Mouse (Mus musculus) spleen, postnatal 14 days (tissue): ENCODE measurements around the gene Stt3b.

Experiments
- DNase-seq, 2 experiments: peaks; one replicate each; pipeline ENCODE4 v3.0.0; 2021 to 2022; ENCODE audit warnings: low spot score in 2 of 2

The Stt3b gene

GRCm38 (mm10) chr9:115310346-115311222 is at the start of gene Stt3b:
Stt3b (minus strand) TSS chr9:115310421.
- peak; percentile 100 for DNase-seq

DNA sequence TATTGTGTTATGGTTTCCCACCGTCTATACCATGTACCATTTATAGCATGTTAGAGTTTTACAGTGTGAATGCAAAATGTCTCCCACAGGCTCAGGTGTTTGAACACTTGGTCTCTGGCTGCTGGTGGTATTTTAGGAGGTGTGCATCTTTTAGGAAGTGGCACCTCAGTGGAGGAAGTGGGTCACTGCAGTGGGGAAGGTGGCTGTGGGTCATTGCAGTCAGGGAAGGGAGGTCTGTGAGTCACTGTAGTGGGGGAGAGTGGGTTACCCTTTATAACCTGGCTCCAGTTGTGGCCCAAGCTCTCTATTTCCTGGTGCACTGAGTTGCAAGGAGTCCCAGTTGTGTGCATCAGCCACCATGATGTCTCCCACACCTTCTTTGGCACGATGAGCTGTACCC is 48.2 kb upstream of the Stt3b start:
- DNase-seq, result no peak

GRCm38 (mm10) chr9:115357996-115358395 is 47.8 kb upstream of the Stt3b start:
- no peak for DNase-seq

DNA sequence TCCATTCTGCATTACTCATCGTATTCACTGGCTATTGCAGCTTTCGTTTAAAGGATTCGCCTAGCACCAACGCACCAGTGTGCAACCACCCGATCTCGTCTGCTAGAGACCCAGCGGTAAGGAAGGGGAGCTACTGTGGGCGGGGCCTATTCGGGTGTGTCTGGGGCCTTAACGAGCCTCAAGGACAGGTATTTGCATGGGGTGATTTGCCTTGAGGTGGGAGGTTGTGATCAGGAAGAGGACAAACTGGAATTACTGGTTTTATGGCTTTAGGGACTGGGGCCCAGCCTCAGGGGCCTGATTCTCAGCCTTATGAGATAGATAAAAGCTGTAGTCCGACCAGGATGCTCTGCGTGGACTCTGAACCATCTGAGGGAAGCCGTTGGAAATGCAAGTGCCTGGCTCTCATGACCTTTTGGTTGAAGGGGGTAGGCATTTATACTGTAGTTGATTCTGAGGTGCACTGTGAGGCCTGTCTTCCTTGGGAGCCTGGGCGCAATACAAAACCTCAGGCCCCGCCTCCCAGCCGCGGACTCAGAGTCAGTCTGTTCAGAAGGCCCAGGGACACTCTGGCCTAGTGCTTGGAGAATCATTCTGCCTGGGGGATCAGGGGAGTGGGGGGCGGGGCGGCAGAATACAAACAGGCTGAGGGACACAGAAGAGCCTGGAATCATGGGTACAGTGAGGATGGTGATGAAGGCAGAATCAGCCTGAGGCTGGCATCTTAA is 46.7 kb upstream of the Stt3b start:
- no peak for DNase-seq

DNA sequence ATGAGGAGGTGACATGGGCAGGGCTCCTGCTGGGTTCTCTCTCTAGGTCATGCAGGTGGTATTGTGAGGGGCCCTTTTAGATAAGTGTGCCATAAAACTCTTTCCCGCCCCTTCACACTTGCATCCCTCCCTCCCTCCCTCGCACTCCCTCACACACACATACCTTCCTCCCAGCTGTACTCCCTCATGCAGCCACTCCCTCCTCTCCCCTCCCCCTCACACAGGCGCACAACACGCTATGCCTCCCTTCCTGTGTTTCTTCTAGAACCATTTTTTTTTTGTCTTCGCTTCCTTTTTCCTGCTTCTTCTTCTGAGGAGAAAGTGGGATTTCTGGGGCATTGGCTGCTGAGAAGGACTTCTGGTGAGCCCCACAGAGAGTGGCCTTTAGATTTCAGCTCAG is 45.8 kb upstream of the Stt3b start:
- no peak for DNase-seq

DNA sequence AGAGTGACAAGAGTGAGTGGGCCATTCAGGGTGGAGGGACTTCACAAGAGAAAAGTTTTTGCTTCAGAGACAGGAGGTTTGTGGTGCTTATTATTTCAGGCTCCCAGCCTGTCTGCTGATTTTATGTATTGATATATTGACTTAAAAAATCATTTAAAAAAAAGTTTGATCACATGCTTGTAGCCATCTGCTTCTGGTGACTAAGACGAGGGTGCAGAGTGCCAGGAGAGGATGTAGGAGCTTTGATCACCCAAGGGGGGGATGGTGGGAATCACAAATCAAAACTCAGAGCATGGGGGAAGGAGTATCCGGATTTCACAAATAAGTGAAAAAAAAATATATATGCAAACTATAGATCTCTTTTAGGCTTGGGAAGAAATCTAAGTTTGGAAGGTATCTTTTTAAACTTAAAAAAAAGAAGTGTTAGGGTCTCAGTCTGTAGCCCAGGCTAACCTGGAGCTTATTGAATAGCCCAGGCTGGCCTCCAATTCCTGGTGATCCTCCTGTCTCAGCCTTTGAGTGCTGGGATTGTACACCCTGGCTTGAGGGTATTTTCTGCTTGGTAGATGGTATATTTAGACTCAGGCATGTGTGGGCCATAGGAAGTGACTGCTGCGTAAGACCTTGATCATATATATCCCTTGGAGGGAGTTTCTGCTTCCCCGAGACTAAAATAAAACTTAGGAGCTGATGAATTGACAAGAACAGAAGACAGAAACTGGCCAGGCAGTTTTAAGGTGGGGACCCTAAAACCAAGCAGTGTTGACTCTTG is 39.7 kb upstream of the Stt3b start:
- no peak for DNase-seq

DNA sequence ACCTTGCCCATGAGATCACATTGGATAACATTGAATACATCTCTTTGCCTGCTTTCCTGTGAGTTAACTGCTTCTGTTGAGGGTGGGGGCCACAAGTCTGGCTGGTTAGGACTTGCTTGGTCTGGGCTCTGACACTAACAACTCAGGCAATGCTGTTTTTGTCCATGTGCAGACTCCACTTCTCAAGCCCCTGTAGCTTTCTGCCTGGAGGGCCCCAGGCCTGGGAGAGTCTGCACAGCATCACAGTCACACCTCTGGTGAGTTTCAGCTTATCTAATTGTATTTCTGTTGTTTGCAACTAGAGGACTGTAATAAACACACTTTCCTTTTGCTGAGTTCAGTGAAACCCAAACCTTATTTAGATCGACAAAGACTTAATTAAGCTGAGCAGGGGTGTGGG is 38.9 kb upstream of the Stt3b start:
- DNase-seq, result no peak

DNA sequence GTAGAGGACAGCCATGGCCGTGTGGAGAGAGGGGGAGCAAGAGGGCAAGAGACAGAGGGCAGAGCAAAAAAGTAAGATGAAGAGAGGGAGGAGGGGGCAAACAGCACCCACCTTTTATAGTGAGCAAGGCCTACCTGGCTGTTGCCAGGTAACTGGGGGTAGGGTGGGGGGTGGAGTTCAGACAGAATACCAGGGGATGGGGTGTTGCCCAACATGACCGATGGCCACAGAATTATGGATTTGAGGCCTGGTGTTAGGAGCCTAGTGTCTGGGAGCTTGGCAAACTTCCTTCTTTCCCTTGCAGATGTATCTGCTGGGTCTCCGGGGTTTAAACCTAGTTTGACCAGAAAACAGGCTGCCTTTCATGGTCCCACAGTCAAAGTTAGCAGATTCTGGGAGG is 34.7 kb upstream of the Stt3b start:
- DNase-seq, result no peak

- DNase-seq, result no peak
Measured at GRCm38 (mm10) chr9:115341576-115341975, 31.4 kb upstream of the Stt3b start.

GRCm38 (mm10) chr9:115340212-115340815 is 30.1 kb upstream of the Stt3b start:
- no peak for DNase-seq

- DNase-seq, result no peak
Measured at GRCm38 (mm10) chr9:115338816-115339215, 28.6 kb upstream of the Stt3b start.

GRCm38 (mm10) chr9:115333016-115333415 is 22.8 kb upstream of the Stt3b start:
- no peak for DNase-seq

GRCm38 (mm10) chr9:115332339-115332738 is 22.1 kb upstream of the Stt3b start:
- DNase-seq, result no peak

DNA sequence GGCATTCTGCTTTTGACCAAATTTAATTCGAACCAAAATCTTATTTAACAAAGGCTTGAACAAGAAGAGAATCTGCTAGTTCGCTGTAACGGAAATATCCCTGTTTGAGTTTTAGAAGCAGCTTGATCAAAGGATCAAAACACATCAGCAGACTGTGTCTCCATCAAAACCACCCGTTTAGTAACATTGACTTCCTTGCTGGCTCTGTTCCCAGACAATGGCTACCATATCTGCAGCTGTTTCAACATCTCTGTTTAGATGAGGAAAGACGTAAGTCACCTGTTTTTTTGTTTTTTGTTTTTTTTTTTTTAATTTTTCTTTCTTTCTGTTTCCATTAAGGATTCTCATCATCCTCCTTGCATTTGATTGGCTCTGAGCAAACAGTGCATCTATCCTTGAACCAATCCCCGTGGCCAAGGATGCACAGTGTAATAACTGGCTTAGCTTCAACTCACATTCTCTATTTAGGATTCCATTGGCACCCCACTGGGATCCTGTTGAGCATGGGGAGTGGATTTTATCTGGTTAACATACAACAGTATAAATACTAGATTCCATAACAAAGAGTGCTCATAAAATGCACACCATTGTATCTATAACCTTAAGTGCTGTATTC is 20.7 kb upstream of the Stt3b start:
- DNase-seq, result no peak

GRCm38 (mm10) chr9:115326533-115326890 is 16.3 kb upstream of the Stt3b start:
- no peak for DNase-seq

- no peak for DNase-seq
Measured at GRCm38 (mm10) chr9:115325831-115326532, 15.8 kb upstream of the Stt3b start.

GRCm38 (mm10) chr9:115323572-115323971 is 13.4 kb upstream of the Stt3b start:
- no peak for DNase-seq

DNA sequence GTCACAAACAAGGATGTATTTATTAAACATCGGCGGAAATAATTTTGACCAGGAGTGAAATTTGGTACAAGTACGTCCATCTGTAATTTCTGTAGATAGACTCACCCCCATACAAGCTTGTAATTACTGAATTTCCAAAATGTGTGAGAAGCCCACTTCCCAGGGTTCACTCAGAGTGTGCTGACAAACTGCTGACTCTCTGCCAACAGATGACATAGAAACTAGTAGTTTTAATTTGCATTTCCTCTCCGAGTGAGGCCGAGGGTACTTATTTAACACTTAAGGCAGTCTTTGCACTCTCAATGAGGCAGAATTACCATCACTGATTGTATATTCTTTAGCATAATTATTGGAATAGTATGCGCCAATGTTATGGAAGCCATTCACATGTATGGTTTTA is 12.2 kb upstream of the Stt3b start:
- no peak for DNase-seq

DNA sequence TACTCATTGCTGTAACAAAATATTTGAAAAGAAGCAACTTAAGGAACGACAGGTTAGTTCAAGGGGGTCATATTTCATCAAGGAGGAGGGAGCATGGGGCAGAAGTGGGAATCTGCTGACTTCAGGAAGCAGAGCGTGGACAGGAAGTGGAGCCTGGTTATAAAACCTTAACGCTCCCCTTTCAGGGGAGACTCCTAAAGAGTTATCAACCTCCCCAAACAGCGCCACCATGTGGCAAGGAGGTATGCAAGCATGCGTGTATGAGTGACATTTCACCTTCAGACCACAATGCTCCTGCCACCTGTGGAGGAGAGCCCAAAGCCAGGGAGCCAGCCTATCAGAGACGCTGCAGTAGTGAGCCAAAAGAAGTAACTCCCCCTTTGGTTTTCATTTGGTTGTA is 10.8 kb upstream of the Stt3b start:
- no peak for DNase-seq

- DNase-seq, result no peak
Measured at GRCm38 (mm10) chr9:115320156-115320555, 9.9 kb upstream of the Stt3b start.
